Mouse (Mus musculus) CH12.LX (cell line): ENCODE data around the gene Rac1.

Experiments
- CTCF ChIP-seq, 2 experiments: IDR thresholded peaks in 1 of 2; conservative IDR thresholded peaks in 1 of 2; 2 replicates each; pipeline ENCODE4 v1.5.1; 2011 to 2012; ENCODE audit warnings: low read depth in 2 of 2, low read length in 2 of 2, improper control_type of control experiment in 1 of 2, inconsistent platforms in 1 of 2, mild to moderate bottlenecking in 1 of 2, moderate library complexity in 1 of 2
- EP300 ChIP-seq: IDR thresholded peaks from 2 replicates; pipeline ENCODE4 v1.6.1; 2011; ENCODE audit warnings: low read length, improper control_type of control experiment
- NRF1 ChIP-seq: IDR thresholded peaks from 2 replicates; pipeline ENCODE4 v1.6.1; 2014; ENCODE audit warnings: low read depth, mild to moderate bottlenecking, inconsistent platforms, low read length, improper control_type of control experiment, moderate library complexity
- USF1 ChIP-seq: IDR thresholded peaks from 2 replicates; pipeline ENCODE4 v1.6.1; 2014; ENCODE audit warnings: low read depth, mild to moderate bottlenecking, inconsistent platforms, low read length, improper control_type of control experiment

GRCm38 (mm10) chr5:143526698-143527331 lies 1.0 kb downstream of the Rac1 start:
- TF ChIP-seq CTCF (conservative IDR thresholded peaks at IDR 0.05 in 1 of 2, IDR thresholded peaks at IDR 0.05 in 1 of 2; ENCODE audit: low read depth in 2 of 2, low read length in 2 of 2) (no peak), EP300 (no peak), NRF1 (no peak), USF1 (no peak)
